Mouse (Mus musculus) cerebellum, postnatal 14 days (tissue): ENCODE results near the gene Gm5678.
"Not testable (repeated sequence)": the region's sequence is repeated elsewhere in the genome, so short reads cannot be mapped to it uniquely, and the experiment has no call there.

Experiments used
- DNase-seq, 2 experiments: peaks; one replicate each; pipeline ENCODE4 v3.0.0; 2021; ENCODE audit warnings: mixed read lengths in 2 of 2

Gene Gm5678

GRCm38 (mm10) chr16:93608731-93609130, 19.2 kb upstream of the Gm5678 start:
- DNase-seq, result no peak

DNA sequence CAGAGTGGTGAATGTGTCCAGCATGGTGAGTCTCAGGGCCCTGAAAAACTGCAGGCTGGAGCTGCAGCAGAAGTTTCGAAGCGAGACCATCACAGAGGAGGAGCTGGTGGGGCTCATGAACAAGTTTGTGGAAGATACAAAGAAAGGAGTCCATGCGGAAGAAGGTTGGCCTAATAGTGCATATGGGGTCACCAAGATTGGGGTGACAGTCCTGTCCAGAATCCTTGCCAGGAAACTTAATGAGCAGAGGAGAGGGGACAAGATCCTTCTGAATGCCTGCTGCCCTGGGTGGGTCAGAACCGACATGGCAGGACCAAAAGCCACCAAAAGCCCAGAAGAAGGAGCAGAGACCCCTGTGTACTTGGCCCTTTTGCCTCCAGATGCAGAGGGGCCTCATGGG, 18.1 kb upstream of the Gm5678 start:
- no peak for DNase-seq

DNA sequence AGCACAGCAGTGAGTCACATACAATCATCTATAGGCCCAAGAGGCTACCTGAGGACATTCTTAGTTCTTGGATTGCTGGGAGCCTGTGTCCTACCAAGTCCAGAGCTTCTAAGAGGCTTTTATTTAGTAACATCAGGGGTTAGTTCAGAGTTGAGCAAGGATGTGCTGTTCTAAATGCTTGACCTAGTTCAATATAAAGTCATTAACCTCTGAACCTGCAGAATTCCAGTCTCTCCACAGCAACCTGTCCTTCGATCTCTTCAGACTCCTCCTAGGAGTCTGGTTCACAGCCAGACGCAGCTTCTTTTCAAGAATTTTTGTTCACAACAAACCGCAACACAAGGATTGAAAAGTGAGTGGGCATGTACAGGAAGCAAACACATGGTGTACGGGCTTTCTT, 16.9 kb upstream of the Gm5678 start:
- DNase-seq, result no peak

DNA sequence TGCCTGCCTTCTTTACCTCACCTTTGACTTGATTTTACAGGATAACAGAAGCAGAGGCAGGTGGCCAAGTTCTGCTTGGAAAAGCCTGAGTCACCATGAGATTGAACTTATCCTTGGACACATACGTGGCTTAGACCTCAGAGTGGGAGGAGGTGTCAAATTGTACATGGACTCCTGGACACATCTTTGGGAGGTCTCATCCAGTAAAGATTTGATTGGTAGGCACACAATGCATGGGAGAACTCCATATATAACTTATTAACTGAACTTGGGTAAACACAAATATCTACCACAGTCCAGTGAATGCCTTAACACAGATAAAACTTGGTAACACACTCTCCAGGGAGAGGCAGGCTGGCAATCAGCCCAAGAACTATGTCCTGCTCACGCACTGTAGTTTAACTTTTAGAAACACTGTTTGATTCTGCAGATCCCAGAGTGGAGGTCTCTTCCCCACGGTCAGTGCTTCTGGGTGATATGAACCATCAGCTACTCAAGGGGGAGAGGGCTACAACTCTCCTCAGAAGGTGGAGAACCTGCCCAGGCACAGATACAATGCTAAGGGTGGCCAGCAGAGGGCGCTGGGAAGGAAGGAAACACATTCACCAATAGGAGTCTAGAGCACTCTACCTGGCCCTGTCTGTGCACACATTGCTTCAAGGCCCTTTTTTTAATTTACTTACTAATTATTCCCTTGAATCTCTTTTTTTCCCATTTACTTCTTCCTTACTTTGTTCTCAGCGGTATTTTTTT, 12.6 kb upstream of the Gm5678 start:
- DNase-seq, result peak; percentile 78 to 87

DNA sequence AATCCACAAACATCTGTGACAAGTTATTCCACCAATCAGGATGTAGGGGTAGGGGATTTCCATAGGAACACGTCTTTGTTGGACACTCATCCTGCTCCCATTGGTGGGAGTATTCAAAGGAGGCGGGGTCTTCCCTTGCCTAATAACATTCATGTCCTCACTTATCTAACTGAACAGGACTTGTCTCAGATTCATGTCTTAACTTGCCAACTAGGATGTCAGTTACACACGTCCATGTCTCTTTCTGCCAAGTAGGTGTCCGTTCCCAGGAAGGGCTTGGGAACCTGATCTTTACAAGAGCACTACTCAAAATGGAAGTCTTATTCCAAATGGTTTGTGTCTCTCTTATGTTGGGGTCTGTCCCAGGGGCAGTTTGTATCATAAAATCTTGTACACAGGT, 4.1 kb upstream of the Gm5678 start:
- not testable (repeated sequence) for DNase-seq

- no peak for DNase-seq
Measured at GRCm38 (mm10) chr16:93624671-93625070, 3.2 kb upstream of the Gm5678 start.

DNA sequence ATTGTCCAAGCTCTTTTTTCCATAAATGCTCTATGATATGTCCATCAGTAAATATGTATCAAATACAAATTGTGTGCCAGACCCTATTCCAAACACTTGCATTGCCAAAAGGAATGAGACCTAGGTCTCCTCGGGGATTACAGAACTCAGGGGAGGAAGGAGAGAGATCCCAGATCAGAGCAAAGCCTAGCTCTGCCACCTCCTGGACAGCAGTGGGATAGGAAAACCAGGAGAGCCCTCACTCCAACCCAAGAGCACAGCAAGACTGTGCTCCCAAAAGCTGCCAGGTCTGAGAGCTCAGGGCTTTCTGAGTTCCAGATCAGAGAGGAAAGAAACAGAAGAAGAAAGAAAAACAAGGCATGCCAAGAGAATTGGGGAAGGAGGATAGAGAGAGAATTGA, 1.2 kb upstream of the Gm5678 start:
- peak; percentile 32 to 59 for DNase-seq

- no peak for DNase-seq
Measured at GRCm38 (mm10) chr16:93644006-93644405, 16.1 kb downstream of the Gm5678 start.

DNA sequence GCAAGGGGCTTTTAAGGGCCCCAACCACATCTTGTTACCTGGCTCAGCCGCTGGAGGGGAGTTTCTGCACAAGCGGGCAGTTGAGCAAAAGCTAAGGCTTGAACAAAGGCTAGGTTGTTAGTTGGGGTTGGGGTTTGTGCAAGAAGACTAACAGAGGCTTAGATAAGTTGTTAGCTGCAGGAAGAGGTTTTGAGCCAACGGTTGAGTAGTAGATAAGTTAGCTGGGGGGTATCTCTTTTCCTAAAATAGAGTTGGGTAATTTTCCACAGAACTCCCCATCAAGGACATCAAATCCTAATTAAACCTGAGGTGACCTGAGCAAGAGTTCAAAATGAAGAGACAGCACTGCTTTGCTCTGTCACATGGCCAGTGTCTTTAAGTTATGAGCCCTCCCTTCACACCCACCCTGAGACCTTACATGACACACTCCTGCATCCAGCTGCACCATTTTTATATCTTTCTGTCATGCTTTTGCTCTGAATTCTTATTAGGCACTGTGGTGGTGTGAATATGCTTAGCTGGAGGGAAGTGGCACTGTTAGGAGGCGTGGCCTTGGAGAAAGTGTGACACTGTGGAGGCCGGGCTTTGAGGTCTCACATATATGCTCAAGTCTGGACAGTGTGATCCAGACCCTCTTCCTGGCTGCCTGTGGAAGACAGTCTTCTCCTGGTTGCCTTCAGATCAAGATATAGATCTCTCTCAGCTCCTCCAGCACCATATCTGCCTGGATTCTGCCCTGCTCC, 20.7 kb downstream of the Gm5678 start:
- no peak for DNase-seq

DNA sequence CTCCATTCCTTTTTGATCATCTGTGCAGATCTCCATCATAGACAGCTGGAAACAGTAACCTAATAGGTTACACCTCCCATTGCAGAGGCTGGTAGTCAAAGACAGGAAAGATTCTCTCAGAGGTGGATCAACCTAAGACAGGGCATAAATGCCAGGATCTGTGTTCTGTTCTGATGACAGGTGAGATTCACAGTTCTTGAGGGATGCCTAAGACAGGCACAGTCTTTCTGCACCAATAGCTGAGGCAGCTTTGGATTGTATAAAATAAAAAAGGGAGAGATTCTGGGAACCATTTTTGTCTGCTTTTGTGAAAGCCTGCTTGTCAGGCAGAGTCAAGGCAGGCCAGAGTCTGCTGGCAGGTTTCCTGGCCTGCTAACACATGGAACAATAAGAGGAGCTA, 40.1 kb downstream of the Gm5678 start:
- DNase-seq, result no peak

DNA sequence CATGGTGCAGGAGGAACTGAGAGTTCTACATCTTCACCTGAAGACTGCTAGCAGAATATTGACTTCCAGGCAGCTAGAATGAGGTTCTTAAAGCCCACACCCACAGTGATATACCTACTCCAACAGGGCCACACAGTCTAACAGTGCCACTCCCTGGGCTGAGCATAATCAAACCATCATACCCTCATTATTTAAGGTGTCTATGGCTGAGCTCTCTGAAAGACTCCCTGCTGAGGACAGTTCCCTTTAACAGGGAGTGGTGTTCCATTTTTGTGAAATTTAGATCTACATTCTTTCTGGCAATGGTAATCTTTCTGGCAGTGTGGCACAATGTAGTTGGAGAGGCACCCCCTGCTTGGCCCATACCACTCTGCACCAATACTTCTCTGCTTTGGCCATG, 41.6 kb downstream of the Gm5678 start:
- no peak for DNase-seq

DNA sequence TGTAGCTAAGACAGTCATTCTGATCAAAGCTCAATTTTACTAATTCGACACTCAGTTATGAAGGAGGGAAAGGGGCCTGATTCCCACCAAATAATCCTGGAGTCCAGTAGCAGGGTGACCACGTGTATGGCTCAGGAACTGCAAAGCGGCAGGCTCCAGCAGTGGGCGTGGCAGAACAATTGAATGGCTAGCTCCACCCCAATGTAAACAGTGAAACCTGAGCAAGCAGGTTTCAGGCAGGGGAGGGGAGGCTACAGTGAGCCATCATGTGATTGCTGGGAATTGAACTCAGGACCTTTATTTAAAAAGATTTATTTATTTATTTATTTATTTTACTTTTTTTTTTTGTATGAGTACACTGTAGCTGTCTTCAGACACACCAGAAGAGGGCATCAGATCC, 42.6 kb downstream of the Gm5678 start:
- DNase-seq, result not testable (repeated sequence)

GRCm38 (mm10) chr16:93671064-93671463, 43.2 kb downstream of the Gm5678 start:
- DNase-seq, result peak; percentile 38 to 54

GRCm38 (mm10) chr16:93676376-93676775, 48.5 kb downstream of the Gm5678 start:
- no peak for DNase-seq

DNA sequence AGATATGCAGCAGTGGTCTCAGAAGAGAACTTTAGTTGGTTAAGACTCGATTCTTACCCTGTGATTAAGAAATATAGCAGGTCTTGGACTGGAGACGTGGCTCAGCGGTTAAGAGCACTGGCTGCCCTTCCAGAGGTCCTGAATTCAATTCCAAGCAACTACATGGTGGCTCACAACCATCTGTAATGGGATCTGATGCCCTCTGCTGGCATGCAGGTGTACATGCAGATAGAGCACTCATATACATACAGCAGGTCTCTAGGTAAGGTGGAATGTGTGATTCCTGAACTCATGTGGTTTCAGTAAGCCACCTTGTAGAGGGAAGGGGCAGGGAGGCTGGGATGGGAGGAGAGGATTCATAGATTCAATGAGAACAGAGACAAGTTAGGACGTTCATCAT, 50.3 kb downstream of the Gm5678 start:
- no peak for DNase-seq

GRCm38 (mm10) chr16:93679165-93679564, 51.3 kb downstream of the Gm5678 start:
- no peak for DNase-seq
